Mouse (Mus musculus) gastrocnemius, adult 8-10 months (tissue): ENCODE results near the gene Gm28363. TPM values are rescaled to one million over a fixed set of nuclear protein-coding genes. Genes with fewer than 3 reads are reported as not detected.
"Not testable (repeated sequence)": the region's sequence is repeated elsewhere in the genome, so short reads cannot be mapped to it uniquely, and the experiment has no call there.

Experiments
- DNase-seq, 2 experiments: peaks; one replicate each; pipeline ENCODE4 v3.0.0; 2022; ENCODE audit warnings: low spot score in 2 of 2
- total RNA-seq, 4 experiments: library from RNA; stranded (reverse); gene quantifications; 2 replicates each; pipeline ENCODE4 v1.2.4; 2022

Gene Gm28363
- total RNA-seq: not detected

DNA sequence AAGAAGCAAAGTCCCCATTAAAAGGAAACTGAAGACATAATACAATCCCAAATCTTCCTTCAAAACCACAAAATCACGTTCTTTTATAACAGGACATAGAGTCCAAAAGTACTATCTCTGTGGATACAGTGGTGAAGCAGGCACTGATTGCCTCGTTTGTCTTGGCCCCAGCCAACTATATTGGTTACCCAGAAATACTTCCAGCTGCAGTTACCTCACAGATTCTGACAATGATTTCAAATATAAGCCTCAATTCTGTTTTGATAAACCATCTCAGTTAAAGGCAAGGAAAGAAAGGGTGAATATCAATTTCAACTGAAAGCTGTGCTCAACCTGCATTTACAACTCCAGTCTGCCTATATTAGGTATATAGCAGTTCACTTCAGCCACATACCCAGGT, at the start of gene Gm28363:
Gene Gm28363 (plus strand): TSS at position 301 of the 400 bp plus-strand sequence.
- DNase-seq: not testable (repeated sequence)

GRCm38 (mm10) chr1:117650236-117650635, 46.7 kb upstream of the Gm28363 start:
- not testable (repeated sequence) for DNase-seq

Other genes with a start within 250 kb of the Gm28363 start
- gene B020011L13Rik, start 84.0 kb downstream of the Gm28363 start, total RNA-seq: not detected
- gene Gm28360, start 132.9 kb downstream of the Gm28363 start, total RNA-seq: not detected
- gene Gm28168, start 230.9 kb downstream of the Gm28363 start, total RNA-seq: not detected